Mouse (Mus musculus) olfactory bulb, adult 2 months (tissue): ENCODE data around the gene Cald1.

ENCODE experiments used
- CTCF ChIP-seq: fragments of 200-500 bp; IDR thresholded peaks from 2 replicates; pipeline ENCODE4 v1.5.1; 2012; ENCODE audit warnings: low read depth, mild to moderate bottlenecking, low read length, moderate library complexity; ENCODE audit not compliant: insufficient read depth
- POLR2A ChIP-seq: fragments of 200-500 bp; IDR thresholded peaks from 2 replicates; pipeline ENCODE4 v1.6.1; 2012; ENCODE audit warnings: mild to moderate bottlenecking, low read depth, low read length, moderate library complexity; ENCODE audit not compliant: insufficient read depth

DNA sequence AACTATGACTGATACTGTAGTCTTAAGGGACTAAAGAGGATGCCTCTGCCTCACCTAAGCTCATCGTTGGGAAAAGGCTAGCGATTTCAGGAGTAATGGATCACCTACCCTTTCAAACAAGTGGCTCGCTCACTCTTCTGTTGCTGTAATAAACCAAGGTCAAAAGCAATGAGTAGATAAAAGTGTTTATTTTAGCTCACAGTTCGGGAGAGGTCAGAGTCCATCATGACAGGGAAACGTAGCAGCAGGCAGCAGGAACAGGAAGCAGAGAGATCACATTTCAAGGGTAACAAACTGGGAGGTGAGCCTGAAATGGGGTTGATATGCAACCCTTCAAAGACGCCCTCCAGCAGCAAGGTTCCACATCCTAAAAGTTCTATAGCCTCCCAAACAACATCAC, 64.3 kb downstream of the Cald1 start:
- TF ChIP-seq CTCF, result no peak
- TF ChIP-seq POLR2A, result no peak
